Mouse (Mus musculus) megakaryocyte-erythroid progenitor cell, adult 5-6 weeks (primary cell): ENCODE measurements around the gene Sptan1. TPM values are rescaled to one million over a fixed set of nuclear protein-coding genes. Genes with fewer than 3 reads are reported as not detected.

Experiments
- ATAC-seq: replicated peaks from 2 replicates; pipeline ENCODE4 v1.8.0; 2016; ENCODE audit warnings: mild to moderate bottlenecking, inconsistent platforms; ENCODE audit not compliant: severe bottlenecking, poor library complexity, low FRiP score, low TSS enrichment
- total RNA-seq, 2 experiments: library from RNA; stranded (forward) in 1 of 2; stranded (reverse) in 1 of 2; fragments of 200-1000, 215-1000 nt in 1 of 2; fragments of >200 nt in 1 of 2; fragmentation: Nextera tagmentation in 1 of 2; gene quantifications; 2 replicates each; pipeline ENCODE4 v1.2.3; 2014 to 2017

Gene Sptan1
- total RNA-seq (2014; fragmentation: Nextera tagmentation) = 5.2 and 8.1 TPM in 2 replicates
- 9.7 and 19.7 TPM in 2 replicates for total RNA-seq (2017)

- ATAC-seq = peak; percentile 96
Observed at GRCm38 (mm10) chr2:29965250-29965843, at the start of gene Sptan1. TSS of gene Sptan1 (plus strand) at chr2:29965560.

- peak; percentile 84 for ATAC-seq
Observed at GRCm38 (mm10) chr2:29917621-29918020, 47.7 kb upstream of the Sptan1 start.

GRCm38 (mm10) chr2:29922011-29922410 is 43.3 kb upstream of the Sptan1 start:
- no peak for ATAC-seq

- no peak for ATAC-seq
Observed at GRCm38 (mm10) chr2:29926542-29926941, 38.8 kb upstream of the Sptan1 start.

GRCm38 (mm10) chr2:29930506-29930905 is 34.9 kb upstream of the Sptan1 start:
- no peak for ATAC-seq

GRCm38 (mm10) chr2:29931194-29931593 is 34.2 kb upstream of the Sptan1 start:
- ATAC-seq = no peak

- ATAC-seq = peak; percentile 96
Observed at GRCm38 (mm10) chr2:29934906-29935599, 30.3 kb upstream of the Sptan1 start, which contains the start of gene Gle1. TSS of gene Gle1 (plus strand) at chr2:29935426.

GRCm38 (mm10) chr2:29940073-29940472 is 25.3 kb upstream of the Sptan1 start:
- ATAC-seq = no peak

- no peak for ATAC-seq
Observed at GRCm38 (mm10) chr2:29940826-29941225, 24.5 kb upstream of the Sptan1 start.

GRCm38 (mm10) chr2:29944723-29945122 is 20.6 kb upstream of the Sptan1 start:
- ATAC-seq = no peak

- ATAC-seq = no peak
Observed at GRCm38 (mm10) chr2:29948896-29949295, 16.5 kb upstream of the Sptan1 start.

- ATAC-seq = no peak
Observed at GRCm38 (mm10) chr2:29961246-29961645, 4.1 kb upstream of the Sptan1 start.

GRCm38 (mm10) chr2:29964354-29965249 is 758 bp upstream of the Sptan1 start:
- ATAC-seq = no peak

- no peak for ATAC-seq
Observed at GRCm38 (mm10) chr2:29965906-29966305, 546 bp downstream of the Sptan1 start.

GRCm38 (mm10) chr2:29966826-29967225 is 1.5 kb downstream of the Sptan1 start:
- ATAC-seq = no peak

- no peak for ATAC-seq
Observed at GRCm38 (mm10) chr2:29967768-29968167, 2.4 kb downstream of the Sptan1 start.

- no peak for ATAC-seq
Observed at GRCm38 (mm10) chr2:29968638-29969037, 3.3 kb downstream of the Sptan1 start.

- ATAC-seq = peak; percentile 94
Observed at GRCm38 (mm10) chr2:29971838-29972635, 6.7 kb downstream of the Sptan1 start.

GRCm38 (mm10) chr2:29973525-29973924 is 8.2 kb downstream of the Sptan1 start:
- no peak for ATAC-seq
